Mouse (Mus musculus) brain, embryonic 14.5 days (tissue): Measurements from ENCODE around the gene Lipe.

Experiments
- CTCF ChIP-seq: fragments of 200-500 bp; IDR thresholded peaks from 2 replicates; pipeline ENCODE4 v1.5.1; 2012; ENCODE audit warnings: inconsistent platforms, mild to moderate bottlenecking, moderate library complexity, borderline replicate concordance; ENCODE audit not compliant: insufficient read depth, insufficient read length; ENCODE audit errors: extremely low read depth
- POLR2A ChIP-seq: fragments of 200-500 bp; IDR thresholded peaks from 2 replicates; pipeline ENCODE4 v1.6.1; 2012; ENCODE audit warnings: mild to moderate bottlenecking, inconsistent platforms, borderline replicate concordance; ENCODE audit not compliant: poor library complexity, insufficient read depth, insufficient read length, severe bottlenecking; ENCODE audit errors: extremely low read depth

- TF ChIP-seq CTCF (no peak), POLR2A (no peak)
Observed at GRCm38 (mm10) chr7:25436704-25437103, 38.2 kb upstream of the Lipe start.
